Mouse (Mus musculus) ES-Bruce4 (cell line): ENCODE results near the gene Adgre5. TPM values are rescaled to one million over a fixed set of nuclear protein-coding genes. Genes with fewer than 3 reads are reported as not detected.

Source experiments
- H3K27ac ChIP-seq: 2 replicates; pipeline ENCODE4 v1.5.1; 2012; ENCODE audit warnings: low read length, inconsistent platforms; ENCODE audit not compliant: insufficient read depth
- H3K27me3 ChIP-seq: 2 replicates; pipeline ENCODE4 v1.6.1; 2012; ENCODE audit warnings: mild to moderate bottlenecking, low read length, inconsistent platforms; ENCODE audit not compliant: control insufficient read depth, poor library complexity, insufficient read depth, severe bottlenecking
- H3K36me3 ChIP-seq: 2 replicates; pipeline ENCODE4 v1.6.1; 2012; ENCODE audit warnings: inconsistent platforms, mild to moderate bottlenecking, low read length, moderate library complexity; ENCODE audit not compliant: control insufficient read depth, poor library complexity, insufficient read depth, severe bottlenecking
- H3K4me1 ChIP-seq: one replicate; pipeline ENCODE4 v1.8.1; 2011; ENCODE audit warnings: low read length; ENCODE audit not compliant: control insufficient read depth, insufficient read depth
- H3K4me3 ChIP-seq: 2 replicates; pipeline ENCODE4 v1.5.1; 2011; ENCODE audit warnings: low read depth, mild to moderate bottlenecking, low read length
- H3K9ac ChIP-seq: 2 replicates; pipeline ENCODE4 v1.6.1; 2012; ENCODE audit warnings: low read depth, mild to moderate bottlenecking, inconsistent platforms; ENCODE audit not compliant: poor library complexity, severe bottlenecking
- H3K9me3 ChIP-seq: replicated peaks from 2 replicates; pipeline ENCODE4 v1.6.1; 2012; ENCODE audit warnings: mild to moderate bottlenecking, low read length, inconsistent platforms; ENCODE audit not compliant: control insufficient read depth, poor library complexity, insufficient read depth, severe bottlenecking
- CTCF ChIP-seq: IDR thresholded peaks from one replicate; pipeline ENCODE4 v1.8.1; 2011; ENCODE audit warnings: low read depth, low read length
- EP300 ChIP-seq: IDR thresholded peaks from 2 replicates; pipeline ENCODE4 v1.6.1; 2011; ENCODE audit warnings: low read depth, low read length; ENCODE audit not compliant: insufficient read depth
- POLR2A ChIP-seq: IDR thresholded peaks from one replicate; pipeline ENCODE4 v1.8.1; 2011; ENCODE audit warnings: low read length; ENCODE audit not compliant: insufficient read depth
- polyA plus RNA-seq: library from polyadenylated mRNA; stranded (reverse); fragments of >200 nt; gene quantifications from 2 replicates; pipeline ENCODE4 v1.2.4, GENCODE M21; 2011; ENCODE audit warnings: low read depth; ENCODE audit not compliant: missing spikeins, insufficient read depth, insufficient read length

Adgre5 gene
- polyA plus RNA-seq, 1 experiment = 17.5 TPM

GRCm38 (mm10) chr8:83759231-83759759 is 18.2 kb upstream of the Adgre5 start:
- Histone ChIP-seq H3K9ac (no peak overlapping the region), H3K36me3 (no peaks in the 10 kb centered on the region), H3K4me3 (no peak overlapping the region), H3K27ac (no peak overlapping the region), H3K4me1 (no peaks in the 10 kb centered on the region), H3K27me3 (no peaks in the 10 kb centered on the region), H3K9me3 (peaks cover 23% of the 10 kb centered on the region)
- TF ChIP-seq CTCF (no peak), EP300 (no peak), POLR2A (no peak)

DNA sequence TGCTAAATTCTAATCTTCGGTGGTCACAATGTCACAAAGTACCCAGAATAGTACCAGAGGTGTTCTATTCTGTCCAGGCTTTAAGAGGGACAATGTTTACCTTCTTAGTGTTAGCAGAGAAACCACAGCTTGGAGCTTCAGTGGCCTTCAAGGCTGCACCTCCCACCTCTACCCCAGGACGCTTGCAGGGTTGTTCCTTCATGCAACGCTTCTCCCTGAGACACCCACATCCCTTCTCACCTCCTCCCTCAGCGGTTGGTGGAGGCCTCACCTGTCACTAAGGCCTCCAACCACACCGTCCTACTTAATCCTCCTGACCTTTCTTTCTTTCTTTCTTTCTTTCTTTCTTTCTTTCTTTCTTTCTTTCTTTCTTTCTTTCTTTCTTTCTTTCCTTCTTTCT is 17.2 kb upstream of the Adgre5 start:
- H3K27ac ChIP-seq = no peak overlapping the region
- TF ChIP-seq EP300 (no peak), POLR2A (no peak), CTCF (no peak)
- no peaks in the 10 kb centered on the region for H3K36me3 ChIP-seq
- no peaks in the 10 kb centered on the region for H3K4me1 ChIP-seq
- H3K27me3 ChIP-seq = no peaks in the 10 kb centered on the region
- H3K9ac ChIP-seq = no peak overlapping the region
- H3K4me3 ChIP-seq = no peak overlapping the region
- H3K9me3 ChIP-seq = peaks cover 23% of the 10 kb centered on the region

DNA sequence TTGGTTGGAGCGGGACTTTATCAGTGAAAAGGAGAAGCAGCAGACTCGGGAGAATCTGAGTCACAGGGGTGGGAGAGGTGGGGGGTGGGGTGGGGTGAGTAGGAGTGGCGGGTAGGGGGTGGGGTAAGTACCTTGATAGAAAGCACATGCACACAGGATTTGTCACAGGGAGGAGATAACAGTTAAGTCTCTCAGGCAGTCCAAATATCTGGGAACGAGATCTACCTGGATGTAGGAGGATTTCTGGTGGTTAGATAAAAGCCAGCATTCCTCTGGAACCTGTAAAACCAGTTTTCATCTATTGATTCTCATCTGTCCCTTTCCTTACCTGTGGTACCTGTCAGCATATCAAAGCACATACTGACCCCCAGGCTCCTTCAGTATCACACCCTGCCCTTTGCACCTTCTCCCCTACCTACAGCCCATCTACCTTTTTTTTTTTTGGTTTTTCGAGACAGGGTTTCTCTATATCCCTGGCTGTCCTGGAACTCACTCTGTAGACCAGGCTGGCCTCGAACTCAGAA is 16.0 kb upstream of the Adgre5 start:
- no peaks in the 10 kb centered on the region for H3K4me1 ChIP-seq
- no peaks in the 10 kb centered on the region for H3K36me3 ChIP-seq
- TF ChIP-seq POLR2A = no peak
- no peak for TF ChIP-seq CTCF
- TF ChIP-seq EP300 = no peak
- no peak overlapping the region for H3K4me3 ChIP-seq
- H3K27me3 ChIP-seq = no peaks in the 10 kb centered on the region
- H3K9me3 ChIP-seq = peaks cover 23% of the 10 kb centered on the region
- no peak overlapping the region for H3K9ac ChIP-seq
- 0 out of 2 replicates have a peak overlapping the region, but pooled peaks have one; percentile 54 for H3K27ac ChIP-seq

GRCm38 (mm10) chr8:83756273-83756672 is 15.1 kb upstream of the Adgre5 start:
- H3K4me1 ChIP-seq = peaks cover 2% of the 10 kb centered on the region
- no peaks in the 10 kb centered on the region for H3K36me3 ChIP-seq
- no peak for TF ChIP-seq POLR2A
- TF ChIP-seq EP300 = no peak
- TF ChIP-seq CTCF = no peak
- H3K4me3 ChIP-seq = no peak overlapping the region
- 0 out of 2 replicates have a peak overlapping the region, but pooled peaks have one; percentile 48 for H3K27ac ChIP-seq
- no peaks in the 10 kb centered on the region for H3K27me3 ChIP-seq
- no peak overlapping the region for H3K9ac ChIP-seq
- peaks cover 23% of the 10 kb centered on the region for H3K9me3 ChIP-seq

GRCm38 (mm10) chr8:83754149-83754548 is 13.0 kb upstream of the Adgre5 start:
- no peak overlapping the region for H3K4me3 ChIP-seq
- H3K9ac ChIP-seq = no peak overlapping the region
- H3K27ac ChIP-seq = no peak overlapping the region
- peaks cover 23% of the 10 kb centered on the region for H3K9me3 ChIP-seq
- peaks cover 4% of the 10 kb centered on the region for H3K4me1 ChIP-seq
- H3K27me3 ChIP-seq = no peaks in the 10 kb centered on the region
- no peak for TF ChIP-seq EP300
- TF ChIP-seq POLR2A = no peak
- peak; percentile 16 for TF ChIP-seq CTCF
- H3K36me3 ChIP-seq = no peaks in the 10 kb centered on the region

DNA sequence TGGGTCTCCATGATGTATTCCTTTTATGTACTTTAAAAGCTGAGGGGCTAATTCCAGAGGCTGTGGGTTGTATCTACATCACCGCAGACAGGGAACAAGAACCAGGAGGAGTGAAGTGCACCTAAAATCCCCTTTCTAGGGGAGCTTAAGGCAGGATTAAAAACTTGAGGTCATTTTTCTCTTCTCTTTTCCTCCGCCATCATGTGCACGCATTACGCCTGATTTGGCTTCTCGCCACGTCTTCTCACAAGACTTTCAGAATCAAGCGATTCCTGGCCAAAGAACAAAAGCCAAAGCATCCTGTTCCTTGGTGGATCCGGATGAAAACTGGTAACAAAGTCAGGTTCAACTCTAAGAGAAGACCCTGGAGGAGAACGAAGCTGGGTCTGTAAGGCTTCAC is 8.1 kb upstream of the Adgre5 start:
- no peaks in the 10 kb centered on the region for H3K36me3 ChIP-seq
- no peaks in the 10 kb centered on the region for H3K27me3 ChIP-seq
- H3K4me3 ChIP-seq = no peak overlapping the region
- no peak overlapping the region for H3K27ac ChIP-seq
- TF ChIP-seq CTCF (no peak), POLR2A (no peak), EP300 (no peak)
- H3K4me1 ChIP-seq = peaks cover 4% of the 10 kb centered on the region
- no peaks in the 10 kb centered on the region for H3K9me3 ChIP-seq
- H3K9ac ChIP-seq = no peak overlapping the region
